Mouse (Mus musculus): ENCODE measurements around the gene Dap. TPM values are rescaled to one million over a fixed set of nuclear protein-coding genes. Genes with fewer than 3 reads are reported as not detected.

Gene Dap
- polyA plus RNA-seq, 1 experiment from 2014 or later: 63.4 TPM

DNA sequence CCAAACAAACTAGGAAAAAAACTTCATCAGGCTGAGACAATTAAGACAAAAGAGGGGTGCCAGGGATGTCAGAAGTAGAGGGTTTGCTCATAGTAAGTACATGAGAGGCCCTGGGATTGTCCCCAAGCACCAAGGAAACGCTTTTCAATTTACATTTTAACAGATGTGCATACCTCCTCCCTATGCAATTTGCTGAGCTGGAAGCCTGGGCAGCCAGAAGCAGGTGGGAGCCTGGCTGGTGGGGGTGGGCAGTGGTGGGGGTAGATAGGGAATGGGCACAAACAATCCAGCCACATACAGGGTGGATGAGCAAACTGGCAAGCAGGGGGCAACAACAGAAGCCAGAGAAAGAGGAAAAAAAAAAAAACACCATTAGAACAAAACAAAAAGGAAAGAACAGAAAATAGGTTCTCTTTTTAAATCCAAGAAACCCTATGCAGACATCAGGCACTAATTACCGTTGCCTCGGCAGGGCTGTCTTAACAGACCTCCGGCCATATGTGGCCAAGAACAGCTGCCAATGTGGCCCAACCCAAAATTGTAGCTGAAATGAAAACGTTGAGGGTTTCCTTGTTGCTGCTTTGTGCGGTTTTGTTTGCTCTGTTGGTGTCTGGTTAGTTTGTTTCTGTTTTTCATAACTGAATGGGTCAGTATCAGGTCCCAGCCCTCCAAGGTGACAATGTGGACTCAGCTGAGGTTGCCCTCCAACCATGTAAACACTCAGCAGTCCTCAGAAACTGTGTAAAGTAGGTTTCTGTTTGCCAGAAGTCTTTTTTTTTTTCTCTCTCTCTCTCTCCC is 94.2 kb downstream of the Dap start:
- Histone ChIP-seq H3K27me3 (ENCODE audit: control insufficient read depth, insufficient read depth, low read length) (no peaks in the 10 kb centered on the region), H3K4me2 (ENCODE audit: low read length) (no peak overlapping the region), H3K9me3 (ENCODE audit: control insufficient read depth, low read length) (no peaks in the 10 kb centered on the region), H3K9ac (ENCODE audit: low read length) (no peak overlapping the region), H3K36me3 (ENCODE audit: control insufficient read depth, insufficient read depth, low read length) (no peaks in the 10 kb centered on the region), H3K27ac (replicated peaks in 1 of 2; ENCODE audit: control insufficient read depth in 1 of 2, insufficient read depth in 1 of 2, low read depth in 2 of 2, low read length in 2 of 2) (no peak overlapping the region), H3K4me3 (ENCODE audit: control insufficient read depth in 1 of 2, insufficient read depth in 1 of 2, low read depth in 1 of 2, low read length in 2 of 2) (no peak overlapping the region), H3K4me1 (ENCODE audit: control insufficient read depth in 2 of 2, insufficient read depth in 2 of 2, low read length in 2 of 2) (no peaks in the 10 kb centered on the region)
- 61% methylated on average over 6 of the region's 6 CpGs for WGBS
- no peak for ATAC-seq (ENCODE audit: insufficient number of reproducible peaks, insufficient read depth, low FRiP score, low read depth)

DNA sequence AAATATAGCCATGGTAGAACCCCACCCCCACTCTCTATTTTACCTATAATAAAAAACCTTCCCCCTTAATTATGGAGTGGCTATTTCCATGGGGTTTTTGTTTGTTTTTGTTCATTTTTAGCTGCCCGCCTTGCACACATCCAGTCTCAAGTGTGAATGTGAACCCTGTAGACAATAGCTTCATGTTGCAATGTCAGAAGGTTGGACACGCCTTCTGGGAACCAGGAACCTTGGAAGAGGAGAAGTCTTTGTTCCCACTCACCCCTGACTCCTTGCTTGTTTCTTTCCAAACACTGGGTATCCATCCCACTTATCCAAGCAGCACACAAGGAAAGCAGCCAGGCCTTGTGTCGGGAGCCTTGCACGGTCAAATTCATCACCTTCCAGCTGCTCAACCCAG is 94.9 kb downstream of the Dap start:
- WGBS: 82% methylated on average over 4 of the region's 4 CpGs
- H3K36me3 ChIP-seq (ENCODE audit: control insufficient read depth, insufficient read depth, low read length): no peaks in the 10 kb centered on the region
- H3K27ac ChIP-seq (replicated peaks in 1 of 2; ENCODE audit: control insufficient read depth in 1 of 2, insufficient read depth in 1 of 2, low read depth in 2 of 2, low read length in 2 of 2): no peak overlapping the region
- no peak for ATAC-seq (ENCODE audit: insufficient number of reproducible peaks, insufficient read depth, low FRiP score, low read depth)
- H3K4me1 ChIP-seq (ENCODE audit: control insufficient read depth in 2 of 2, insufficient read depth in 2 of 2, low read length in 2 of 2): no peaks in the 10 kb centered on the region
- no peak overlapping the region for H3K4me3 ChIP-seq (ENCODE audit: control insufficient read depth in 1 of 2, insufficient read depth in 1 of 2, low read depth in 1 of 2, low read length in 2 of 2)
- H3K27me3 ChIP-seq (ENCODE audit: control insufficient read depth, insufficient read depth, low read length): no peaks in the 10 kb centered on the region
- H3K9ac ChIP-seq (ENCODE audit: low read length): no peak overlapping the region
- H3K9me3 ChIP-seq (ENCODE audit: control insufficient read depth, low read length): no peaks in the 10 kb centered on the region
- H3K4me2 ChIP-seq (ENCODE audit: low read length): no peak overlapping the region

DNA sequence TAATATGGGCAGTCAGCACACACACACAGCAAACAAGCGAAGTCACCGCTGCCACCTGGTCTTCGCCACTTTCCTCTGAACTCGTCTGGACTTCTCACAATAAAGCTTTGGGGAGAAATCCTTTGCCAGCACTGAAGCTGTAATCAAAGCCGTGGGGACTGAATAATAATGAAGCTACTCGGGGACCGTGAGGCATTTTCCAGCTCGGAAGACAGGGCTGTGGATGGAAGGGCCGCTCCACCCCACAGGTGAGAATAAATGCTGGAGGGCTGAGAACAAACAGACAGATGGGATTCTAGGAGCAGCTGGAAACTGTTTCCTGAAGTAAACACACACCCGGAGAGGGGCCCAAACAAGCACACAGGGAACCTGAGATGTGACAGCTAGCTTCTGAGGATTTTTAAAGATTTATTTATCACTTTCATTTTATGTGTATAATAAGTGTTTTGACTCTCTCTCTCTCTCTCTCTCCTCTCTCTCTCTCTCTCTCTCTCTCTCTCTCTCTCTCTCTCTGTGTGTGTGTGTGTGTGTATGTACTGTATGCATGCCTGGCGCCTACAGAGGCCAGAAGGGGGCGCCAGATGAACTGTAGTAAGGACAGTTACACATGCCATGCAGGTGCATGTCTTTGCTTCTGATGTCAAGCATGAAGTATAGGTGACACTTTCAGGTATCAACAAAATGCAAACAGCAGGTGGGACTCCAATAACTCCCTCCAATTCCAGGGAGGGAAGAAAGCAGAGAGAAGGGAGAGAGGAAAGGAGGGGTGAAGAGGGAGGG is 96.7 kb downstream of the Dap start:
- Histone ChIP-seq H3K9ac (ENCODE audit: low read length) (no peak overlapping the region), H3K36me3 (ENCODE audit: control insufficient read depth, insufficient read depth, low read length) (no peaks in the 10 kb centered on the region), H3K9me3 (ENCODE audit: control insufficient read depth, low read length) (no peaks in the 10 kb centered on the region), H3K4me1 (ENCODE audit: control insufficient read depth in 2 of 2, insufficient read depth in 2 of 2, low read length in 2 of 2) (peaks cover 4% of the 10 kb centered on the region in 2 experiments; a peak in 3 of 4 replicates), H3K4me3 (ENCODE audit: control insufficient read depth in 1 of 2, insufficient read depth in 1 of 2, low read depth in 1 of 2, low read length in 2 of 2) (no peak overlapping the region), H3K4me2 (ENCODE audit: low read length) (no peak overlapping the region), H3K27ac (replicated peaks in 1 of 2; ENCODE audit: control insufficient read depth in 1 of 2, insufficient read depth in 1 of 2, low read depth in 2 of 2, low read length in 2 of 2) (no peak overlapping the region), H3K27me3 (ENCODE audit: control insufficient read depth, insufficient read depth, low read length) (no peaks in the 10 kb centered on the region)
- ATAC-seq (ENCODE audit: insufficient number of reproducible peaks, insufficient read depth, low FRiP score, low read depth): no peak
- WGBS: 75% methylated on average over 12 of the region's 12 CpGs

DNA sequence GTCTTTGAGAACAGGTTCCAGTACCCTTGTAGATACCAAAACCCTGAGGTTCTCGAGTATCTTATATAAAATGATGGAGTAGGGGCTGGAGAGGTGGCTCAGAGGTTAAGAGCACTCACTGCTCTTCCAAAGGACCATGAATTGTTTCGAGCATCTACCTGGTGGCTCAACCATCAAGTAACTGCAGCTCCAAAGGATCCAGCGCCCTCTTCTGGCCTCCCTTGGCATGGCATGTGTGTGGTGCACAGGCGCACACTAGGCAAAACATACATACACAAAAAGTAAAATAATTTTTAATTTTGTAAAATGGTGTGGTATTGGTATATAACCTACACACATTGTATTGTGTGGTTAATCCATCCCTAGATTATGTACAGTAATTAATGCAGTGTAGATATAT is 99.6 kb downstream of the Dap start:
- WGBS: 80% methylated on average over 4 of the region's 4 CpGs
- Histone ChIP-seq H3K9ac (ENCODE audit: low read length) (no peak overlapping the region), H3K4me2 (ENCODE audit: low read length) (no peak overlapping the region), H3K4me3 (ENCODE audit: control insufficient read depth in 1 of 2, insufficient read depth in 1 of 2, low read depth in 1 of 2, low read length in 2 of 2) (no peak overlapping the region), H3K27me3 (ENCODE audit: control insufficient read depth, insufficient read depth, low read length) (no peaks in the 10 kb centered on the region), H3K4me1 (ENCODE audit: control insufficient read depth in 2 of 2, insufficient read depth in 2 of 2, low read length in 2 of 2) (peaks cover 4% of the 10 kb centered on the region in 2 experiments; a peak in 3 of 4 replicates), H3K36me3 (ENCODE audit: control insufficient read depth, insufficient read depth, low read length) (no peaks in the 10 kb centered on the region), H3K9me3 (ENCODE audit: control insufficient read depth, low read length) (no peaks in the 10 kb centered on the region), H3K27ac (replicated peaks in 1 of 2; ENCODE audit: control insufficient read depth in 1 of 2, insufficient read depth in 1 of 2, low read depth in 2 of 2, low read length in 2 of 2) (no peak overlapping the region)
- ATAC-seq (ENCODE audit: insufficient number of reproducible peaks, insufficient read depth, low FRiP score, low read depth): no peak

Other genes with a start within 250 kb of the Dap start
- gene Ankrd33b, start 143.4 kb downstream of the Dap start, polyA plus RNA-seq (2014; fragmentation: Nextera tagmentation; extraction: Ambion mirVana): 2.9 and 3.2 TPM in 2 replicates
- gene Ropn1l, start 229.4 kb downstream of the Dap start, polyA plus RNA-seq (2014; fragmentation: Nextera tagmentation; extraction: Ambion mirVana): 2.1 and 2.6 TPM in 2 replicates

All from heart, embryonic 14.5 days (tissue).